Mouse (Mus musculus) hindbrain, embryonic 14.5 days (tissue): ENCODE measurements at regions not wholly inside any gene's neighbourhood (a gene's known extent, or its start where the extent isn't known, plus 50 kb on each side); places are given as distances from the start of the nearest gene placed in this dataset.

ENCODE experiments used
- ATAC-seq: fragments of 200-750 bp; cut with Nextera tagmentation; 2 replicates; pipeline ENCODE4 v1.8.0; 2017; ENCODE audit warnings: moderate number of reproducible peaks, mild to moderate bottlenecking, moderate TSS enrichment, moderate library complexity; ENCODE audit not compliant: low FRiP score
- DNase-seq: peaks from one replicate; pipeline ENCODE4 v3.0.0-alpha.2; 2015; ENCODE audit warnings: low spot score
- H3K27ac ChIP-seq: fragments of 300-500 bp; sonication (generic); 2 replicates; pipeline ENCODE4 v1.5.1; 2014; ENCODE audit warnings: mild to moderate bottlenecking, moderate library complexity
- H3K27me3 ChIP-seq: fragments of 300-500 bp; sonication (generic); 2 replicates; pipeline ENCODE4 v1.6.1; 2014; ENCODE audit warnings: mild to moderate bottlenecking, low read length, mixed read lengths; ENCODE audit not compliant: control insufficient read depth, insufficient read depth
- H3K36me3 ChIP-seq: fragments of 300-500 bp; sonication (generic); replicated peaks from 2 replicates; pipeline ENCODE4 v1.6.1; 2014; ENCODE audit not compliant: control insufficient read depth, insufficient read depth
- H3K4me1 ChIP-seq: fragments of 300-500 bp; sonication (generic); replicated peaks from 2 replicates; pipeline ENCODE4 v1.6.1; 2014; ENCODE audit warnings: antibody characterized with exemption, low read length, mixed read lengths; ENCODE audit not compliant: control insufficient read depth, insufficient read depth
- H3K4me2 ChIP-seq: fragments of 300-500 bp; sonication (generic); replicated peaks from 2 replicates; pipeline ENCODE4 v1.6.1; 2014; ENCODE audit warnings: mild to moderate bottlenecking, moderate library complexity
- H3K4me3 ChIP-seq: fragments of 300-500 bp; sonication (generic); replicated peaks from 2 replicates; pipeline ENCODE4 v1.5.1; 2014; ENCODE audit warnings: mild to moderate bottlenecking, low read length
- H3K9ac ChIP-seq: fragments of 300-500 bp; sonication (generic); 2 replicates; pipeline ENCODE4 v1.6.1; 2014
- H3K9me3 ChIP-seq: fragments of 300-500 bp; sonication (generic); 2 replicates; pipeline ENCODE4 v1.6.1; 2016; ENCODE audit warnings: low read length; ENCODE audit not compliant: control insufficient read depth
- WGBS: fragments of 180-500 bp; shearing (Covaris S2); extraction: QIAGEN DNeasy Blood & Tissue Kit; methylation state at CpG from one replicate; pipeline ENCODE4 v1.1.7; 2014; 5-methylcytosine and 5-hydroxymethylcytosine counted together

GRCm38 (mm10) chr11:14769008-14769407 is 169.9 kb downstream of the Pom121l12 start:
- H3K27me3 ChIP-seq = no peaks in the 10 kb centered on the region
- H3K9ac ChIP-seq = no peak overlapping the region
- no peak overlapping the region for H3K27ac ChIP-seq
- 59% methylated on average over 1 of the region's 1 CpGs for WGBS
- DNase-seq (no peak), ATAC-seq (no peak)
- H3K9me3 ChIP-seq = no peaks in the 10 kb centered on the region
- no peaks in the 10 kb centered on the region for H3K36me3 ChIP-seq
- no peak overlapping the region for H3K4me3 ChIP-seq
- H3K4me1 ChIP-seq = no peaks in the 10 kb centered on the region
- H3K4me2 ChIP-seq = no peak overlapping the region

- no peak overlapping the region for H3K9ac ChIP-seq
- H3K27ac ChIP-seq = no peak overlapping the region
- DNase-seq = no peak
- H3K4me1 ChIP-seq = no peaks in the 10 kb centered on the region
- no peaks in the 10 kb centered on the region for H3K36me3 ChIP-seq
- WGBS = 42% methylated on average over 9 of the region's 9 CpGs
- ATAC-seq = no peak
- H3K27me3 ChIP-seq = no peaks in the 10 kb centered on the region
- no peaks in the 10 kb centered on the region for H3K9me3 ChIP-seq
- H3K4me2 ChIP-seq = no peak overlapping the region; the same call in 1 of the 2 replicates
- H3K4me3 ChIP-seq = no peak overlapping the region
Observed at GRCm38 (mm10) chr11:14769448-14770357, 170.6 kb downstream of the Pom121l12 start.

- Histone ChIP-seq H3K4me3 (no peak overlapping the region), H3K36me3 (no peaks in the 10 kb centered on the region), H3K4me1 (no peaks in the 10 kb centered on the region), H3K27me3 (no peaks in the 10 kb centered on the region), H3K27ac (no peak overlapping the region), H3K9ac (no peak overlapping the region), H3K4me2 (no peak overlapping the region), H3K9me3 (no peaks in the 10 kb centered on the region)
- 34% methylated on average over 1 of the region's 1 CpGs for WGBS
- ATAC-seq (0 out of 2 replicates have a peak, but pooled peaks have one; percentile 37), DNase-seq (no peak)
Observed at GRCm38 (mm10) chr11:14798314-14798713, 199.2 kb downstream of the Pom121l12 start.

- Histone ChIP-seq H3K9ac (no peak overlapping the region), H3K4me2 (no peak overlapping the region), H3K9me3 (no peaks in the 10 kb centered on the region), H3K36me3 (no peaks in the 10 kb centered on the region), H3K4me3 (no peak overlapping the region), H3K27me3 (no peaks in the 10 kb centered on the region), H3K27ac (no peak overlapping the region), H3K4me1 (no peaks in the 10 kb centered on the region)
- WGBS = 50% methylated on average over 3 of the region's 3 CpGs
- ATAC-seq = no peak
- no peak for DNase-seq
Observed at GRCm38 (mm10) chr11:14799227-14799626, 200.2 kb downstream of the Pom121l12 start.

DNA sequence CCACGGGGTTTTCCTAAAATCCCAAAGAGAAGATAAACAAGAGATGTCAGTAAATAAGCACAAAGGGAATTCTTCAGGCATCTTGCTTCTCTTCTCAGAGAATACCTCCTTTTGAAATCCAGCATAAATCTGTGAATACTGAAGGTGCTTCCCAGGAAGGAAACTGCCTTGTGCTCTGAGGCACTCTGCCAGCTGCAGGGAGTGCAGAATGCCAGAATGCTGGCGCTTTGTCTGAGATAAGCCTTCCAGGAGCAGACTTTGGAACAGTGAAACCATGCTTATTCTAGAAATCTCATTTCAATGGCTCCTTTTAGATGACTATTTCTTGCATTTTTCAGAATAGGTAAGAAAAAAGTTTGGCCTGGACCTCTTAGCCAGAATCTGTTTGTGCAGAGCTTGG is 219.9 kb downstream of the Pom121l12 start:
- Histone ChIP-seq H3K4me2 (no peak overlapping the region), H3K27me3 (no peaks in the 10 kb centered on the region), H3K4me1 (no peaks in the 10 kb centered on the region), H3K27ac (no peak overlapping the region), H3K4me3 (no peak overlapping the region), H3K36me3 (no peaks in the 10 kb centered on the region), H3K9me3 (no peaks in the 10 kb centered on the region), H3K9ac (no peak overlapping the region)
- WGBS = 21% methylated on average over 2 of the region's 2 CpGs
- DNase-seq = no peak
- ATAC-seq = no peak
